Mouse (Mus musculus): ENCODE measurements at regions not wholly inside any gene's neighbourhood (a gene's known extent, or its start where the extent isn't known, plus 50 kb on each side); places are given as distances from the start of the nearest gene placed in this dataset.

GRCm38 (mm10) chr4:4920256-4920655 lies 127.1 kb upstream of the Impad1 start:
- no peak for DNase-seq (ENCODE audit: low spot score in 2 of 2)

- peak in 1 of 2 experiments; percentile 20 for DNase-seq (ENCODE audit: low spot score in 2 of 2)
These were observed 82.1 kb upstream of the Impad1 start for GRCm38 (mm10) chr4:4875257-4875656.

- DNase-seq (ENCODE audit: low spot score in 2 of 2) = no peak
These were observed 65.2 kb upstream of the Impad1 start for GRCm38 (mm10) chr4:4858345-4858744.
